Mouse (Mus musculus) cortical plate, adult 2 months (tissue): ENCODE measurements around the gene Tanc1.

Experiments used
- CTCF ChIP-seq: fragments of 200-500 bp; IDR thresholded peaks from 2 replicates; pipeline ENCODE4 v1.5.1; 2011; ENCODE audit warnings: mild to moderate bottlenecking, control low read depth, low read length; ENCODE audit not compliant: insufficient read depth; ENCODE audit errors: extremely low read depth
- POLR2A ChIP-seq: fragments of 200-500 bp; IDR thresholded peaks from 2 replicates; pipeline ENCODE4 v1.6.1; 2011; ENCODE audit warnings: mild to moderate bottlenecking, low read length, control low read depth; ENCODE audit not compliant: insufficient read depth; ENCODE audit errors: extremely low read depth

- no peak for TF ChIP-seq CTCF
- no peak for TF ChIP-seq POLR2A
Observed at GRCm38 (mm10) chr2:59666533-59666932, 54.7 kb downstream of the Tanc1 start.
